Mouse (Mus musculus): ENCODE measurements around the gene N4bp1.

N4bp1 gene

DNA sequence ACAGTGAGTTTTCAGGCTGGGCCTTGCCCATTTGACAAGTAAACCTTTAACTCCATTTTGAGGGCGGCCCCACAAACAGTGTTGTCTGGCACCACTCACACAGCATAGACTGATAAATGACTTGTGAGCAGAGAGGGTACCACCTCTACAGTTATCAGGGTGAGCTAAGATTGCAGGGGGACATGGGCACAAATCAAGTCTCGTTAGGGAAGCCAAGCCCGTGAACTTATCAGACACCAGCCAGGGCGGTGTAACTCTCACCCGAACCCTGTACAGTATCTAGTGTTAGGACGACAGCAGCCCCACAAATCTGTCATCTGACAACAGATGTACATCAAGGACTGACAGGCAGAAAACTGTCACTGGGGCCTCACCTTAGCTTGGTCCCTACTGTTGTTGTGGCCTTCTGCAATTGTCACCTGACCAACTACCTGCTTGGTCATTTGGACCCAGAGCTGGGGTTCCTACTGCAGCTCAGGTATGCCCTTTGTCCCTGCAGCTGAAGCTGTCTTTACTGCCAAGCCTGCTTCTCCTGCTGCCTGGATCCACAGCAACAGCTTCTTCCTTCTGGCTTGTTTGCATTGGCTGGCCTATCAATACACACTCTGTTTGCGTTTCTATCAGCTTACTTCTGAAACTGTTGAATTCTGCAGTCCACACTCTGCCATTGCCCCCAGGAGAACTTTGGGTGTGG is 12.8 kb upstream of the N4bp1 start:
- DNase-seq (ENCODE audit: low read depth, low spot score): no peak

DNA sequence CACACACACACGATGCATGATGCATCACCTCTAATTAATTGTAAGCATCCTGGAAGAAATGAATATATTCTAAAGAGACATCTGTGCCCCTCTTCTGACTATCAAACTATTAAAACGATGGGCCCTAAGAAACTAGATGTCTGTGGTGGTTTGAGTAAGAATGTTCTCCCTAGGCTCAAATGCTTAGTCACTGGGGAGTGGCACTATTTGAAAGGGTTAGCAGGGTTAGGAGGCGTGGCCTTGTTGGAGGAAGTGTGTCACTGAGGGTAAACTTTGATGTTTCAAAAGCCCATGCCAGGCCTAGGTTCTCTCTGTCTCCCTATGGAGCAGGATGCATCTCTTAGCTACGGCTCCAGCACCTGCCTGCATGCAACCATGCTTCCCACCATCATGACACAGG is 10.3 kb upstream of the N4bp1 start:
- DNase-seq (ENCODE audit: low read depth, low spot score): peak; percentile 62

DNA sequence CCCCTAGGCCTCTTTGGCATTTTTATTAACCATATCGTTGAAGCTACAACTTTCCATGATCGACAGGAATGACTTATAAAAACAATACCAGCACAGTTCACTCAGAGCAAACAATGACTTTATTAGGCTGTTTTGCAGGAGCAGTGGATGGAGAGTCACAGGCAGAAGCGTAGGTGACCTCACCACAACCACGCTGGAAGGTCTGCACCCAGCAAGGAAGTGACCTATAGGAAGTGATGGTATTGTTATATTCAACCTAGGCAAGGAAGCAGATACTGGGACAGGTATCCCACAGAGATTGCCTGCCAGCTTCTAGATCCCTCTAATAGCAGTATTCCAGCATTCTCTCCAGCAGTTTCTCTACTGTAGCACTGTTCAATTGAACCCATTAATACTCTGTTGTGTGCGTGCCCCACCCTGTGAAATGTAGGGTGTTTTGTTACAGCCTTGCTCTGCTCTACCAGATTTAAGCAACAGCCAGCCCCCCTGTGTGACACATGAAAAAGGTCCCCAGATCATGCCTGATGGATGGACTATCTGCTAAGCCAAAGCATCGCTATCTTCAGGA is 9.2 kb upstream of the N4bp1 start:
- DNase-seq (ENCODE audit: low read depth, low spot score): no peak

DNA sequence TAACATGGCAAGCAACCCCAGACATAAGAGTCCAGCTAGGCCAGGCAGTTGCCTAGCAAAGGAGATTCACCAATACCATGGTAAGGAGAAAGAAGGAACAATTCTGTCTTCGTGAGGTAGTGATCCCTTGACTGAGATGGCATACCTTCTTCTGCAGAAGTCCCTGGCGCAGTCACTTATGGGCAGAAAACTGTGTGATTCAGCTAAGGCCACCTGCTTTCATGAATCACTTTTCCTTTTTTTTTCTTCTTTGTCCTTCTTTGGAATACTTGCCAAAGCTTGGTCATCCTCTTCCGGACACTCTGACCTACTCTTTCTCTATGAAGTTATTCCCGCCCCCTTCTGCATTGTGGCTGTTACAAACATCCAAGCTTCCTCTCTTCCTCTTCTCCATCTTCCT is 8.5 kb upstream of the N4bp1 start:
- peak; percentile 46 for DNase-seq (ENCODE audit: low read depth, low spot score)

DNA sequence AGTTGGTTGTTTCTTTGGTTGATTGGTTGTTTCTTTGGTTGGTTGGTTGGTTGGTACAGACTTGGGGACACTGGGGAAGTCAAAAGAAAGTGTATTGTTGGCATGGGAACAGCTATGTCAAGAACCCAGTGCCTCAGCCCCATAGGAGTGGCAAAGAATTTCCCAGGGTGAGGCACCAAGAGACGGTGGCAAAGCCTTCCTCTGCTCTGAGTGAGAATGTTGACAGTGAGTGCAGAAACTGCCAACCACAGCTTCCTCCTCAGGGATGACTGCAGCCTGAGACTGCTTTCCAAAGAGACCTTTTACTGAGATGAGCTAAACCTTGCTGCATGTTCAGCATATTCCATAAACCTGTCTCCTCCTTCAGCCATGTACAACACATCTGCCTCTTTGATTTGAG is 6.5 kb upstream of the N4bp1 start:
- DNase-seq (ENCODE audit: low read depth, low spot score): no peak

DNA sequence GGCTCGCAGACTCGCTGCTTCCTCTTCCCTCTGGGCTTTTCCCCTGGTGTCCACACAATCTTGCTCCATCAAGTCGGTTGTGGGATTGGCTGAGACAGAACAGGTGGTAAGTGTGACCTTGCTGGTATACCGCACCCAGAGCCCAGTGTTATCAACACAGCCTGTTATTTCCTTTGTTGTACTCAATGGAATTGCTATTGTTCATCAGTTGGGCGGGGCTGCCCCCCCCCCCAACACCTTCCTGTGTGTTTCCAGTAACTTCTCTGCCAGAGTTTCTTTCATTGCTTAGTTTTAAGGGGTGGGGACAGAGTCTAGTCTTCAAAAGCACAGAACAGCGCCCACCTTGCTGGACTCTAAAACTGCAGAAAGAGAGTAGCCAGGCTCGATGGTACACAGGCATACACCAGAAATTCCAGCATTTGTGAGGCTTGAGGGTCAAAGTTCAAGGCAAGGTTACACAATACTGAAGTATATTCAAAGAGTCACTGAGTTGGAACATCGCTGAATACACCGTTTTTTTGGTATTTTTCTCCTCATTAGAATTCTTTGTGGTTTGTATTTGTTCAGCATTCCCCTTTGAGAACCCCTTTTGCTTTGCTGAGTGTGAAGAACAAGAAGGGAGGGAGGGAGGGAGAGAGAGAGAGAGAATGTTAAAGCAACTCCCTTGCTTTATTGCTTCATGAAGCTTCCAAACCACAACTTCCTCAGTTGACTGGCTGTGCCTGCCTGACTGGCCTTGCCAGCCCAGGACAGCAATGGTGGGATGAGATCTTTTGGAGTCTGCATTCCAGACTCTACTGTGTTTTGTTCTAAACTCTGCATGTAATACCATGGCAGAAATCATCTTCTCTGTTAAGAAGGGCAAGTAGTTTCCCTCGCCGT is 3.2 kb upstream of the N4bp1 start:
- DNase-seq (ENCODE audit: low read depth, low spot score): peak; percentile 44

DNA sequence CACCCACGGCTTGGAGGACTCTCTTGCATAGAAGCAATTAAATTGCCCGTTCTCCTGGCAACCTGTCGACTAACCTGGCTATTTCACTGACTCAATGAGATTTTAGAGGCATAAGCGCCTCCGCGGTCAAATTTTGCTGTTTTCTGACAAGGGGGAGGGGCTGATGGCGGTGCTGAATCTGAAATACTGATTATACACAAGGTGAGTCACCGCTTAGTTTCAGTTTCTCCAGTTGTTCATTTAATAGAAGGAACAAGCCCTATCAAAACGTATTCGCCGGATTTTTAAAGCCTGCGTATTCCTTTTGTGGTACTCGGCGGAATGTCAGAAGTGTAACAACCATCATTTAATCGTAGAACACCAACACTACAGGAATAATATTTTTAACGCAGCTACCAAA is 991 bp downstream of the N4bp1 start:
- DNase-seq (ENCODE audit: low read depth, low spot score): peak; percentile 83

DNA sequence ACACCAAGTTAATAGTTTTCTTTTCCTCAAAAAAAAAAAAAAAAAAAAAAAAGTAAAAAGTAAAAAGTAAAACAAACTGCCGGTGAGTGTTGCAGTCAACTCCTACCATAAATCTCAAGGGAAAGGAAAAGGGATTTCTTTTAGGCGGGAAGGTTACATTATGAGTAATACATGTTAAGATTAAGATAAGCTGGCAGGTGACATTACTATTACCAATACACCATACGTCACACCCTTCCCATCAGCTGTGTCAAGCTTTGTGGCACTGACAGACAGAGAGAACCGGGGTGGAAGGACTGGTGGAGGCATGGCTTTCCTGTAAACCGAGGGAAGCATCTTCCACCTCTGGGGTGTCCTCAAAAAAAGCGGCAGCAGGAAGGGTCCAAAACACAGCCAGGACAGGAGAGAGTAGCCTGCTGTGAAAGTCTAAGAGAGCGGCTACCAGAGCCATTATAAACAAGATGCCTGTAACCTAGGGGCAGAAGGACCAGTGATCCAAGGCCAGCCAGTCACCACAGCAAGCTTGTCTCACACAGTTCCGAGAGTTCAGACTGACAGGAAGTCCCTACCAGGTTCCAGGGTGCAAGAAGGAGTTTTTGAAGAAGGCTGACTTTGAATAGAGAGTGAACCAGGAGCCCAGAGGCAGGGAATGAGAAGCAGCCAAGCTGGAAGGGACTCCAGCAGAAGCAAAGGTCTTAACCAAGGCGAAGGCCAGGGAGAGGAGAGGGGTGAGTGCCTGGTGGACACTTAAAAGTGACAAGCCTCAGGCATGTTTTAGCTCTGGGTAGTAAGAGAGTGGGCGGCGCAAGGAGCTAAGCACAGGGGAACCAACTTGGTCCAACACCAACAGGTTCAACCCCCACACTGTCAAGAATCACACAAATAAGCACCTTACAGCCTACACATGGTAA is 2.2 kb downstream of the N4bp1 start:
- peak; percentile 25 for DNase-seq (ENCODE audit: low read depth, low spot score)

DNA sequence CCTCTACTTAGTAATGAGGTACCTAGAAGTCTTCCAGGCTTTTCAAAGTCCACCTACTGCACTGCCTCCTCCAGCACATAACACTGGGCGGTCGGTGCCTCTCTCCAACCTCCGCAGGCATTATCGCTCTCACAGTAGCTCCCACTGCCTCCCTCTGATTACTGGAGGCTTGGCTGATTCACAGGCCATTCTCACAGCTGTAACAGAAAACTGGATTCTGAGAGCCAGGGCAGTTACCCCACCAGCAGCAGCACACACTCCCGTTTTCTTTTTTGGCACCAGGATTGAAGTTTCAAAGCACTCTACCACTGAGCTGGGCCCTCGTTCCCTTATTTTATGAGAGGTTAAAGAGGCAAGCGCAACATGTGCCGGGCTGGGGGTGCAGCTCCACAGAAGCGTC is 3.1 kb downstream of the N4bp1 start:
- DNase-seq (ENCODE audit: low read depth, low spot score): no peak

DNA sequence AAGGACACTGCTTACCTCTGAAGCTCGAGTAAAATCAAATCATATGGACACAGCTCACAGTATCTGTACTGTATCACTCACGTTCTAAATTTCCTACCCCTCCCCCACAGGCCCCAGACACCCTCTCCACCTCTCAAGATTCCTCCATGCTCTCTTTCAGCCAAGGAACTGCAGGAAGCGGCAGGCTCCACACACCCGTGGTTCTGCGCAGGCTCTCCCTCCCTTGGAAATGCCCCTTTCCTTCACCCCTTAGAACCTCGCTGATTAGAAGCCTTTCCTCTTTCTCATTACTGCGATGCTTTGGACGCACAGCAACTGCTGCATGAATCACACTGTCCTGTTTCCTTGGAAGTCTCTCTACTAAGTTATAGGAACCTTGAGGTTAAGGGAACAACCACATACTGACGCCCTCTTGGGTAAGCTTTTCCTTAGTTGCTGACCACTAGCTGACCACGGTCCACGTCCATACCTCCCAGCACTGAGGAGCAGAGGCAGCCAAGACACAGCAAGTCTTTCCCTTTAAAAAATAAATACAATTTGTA is 3.9 kb downstream of the N4bp1 start:
- peak; percentile 77 for DNase-seq (ENCODE audit: low read depth, low spot score)

DNA sequence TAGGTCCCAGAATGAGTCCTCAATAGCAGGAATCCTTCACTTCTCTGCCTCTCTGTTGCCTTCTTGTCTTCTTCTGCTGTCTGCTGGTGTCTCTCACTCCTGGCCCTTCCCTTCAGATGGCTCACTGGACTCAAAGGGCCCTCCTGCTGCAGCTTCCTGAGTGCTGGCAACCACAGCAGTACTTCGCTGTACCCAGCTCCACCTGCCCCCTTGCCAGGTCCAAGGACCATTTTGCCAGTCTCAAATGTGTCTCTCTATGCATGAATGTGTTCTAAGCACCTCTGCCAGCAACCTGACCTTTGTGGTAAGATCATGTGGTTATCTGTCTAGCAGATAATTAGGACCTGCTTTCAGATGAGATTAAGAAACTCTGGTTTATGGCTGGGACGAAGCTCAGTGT is 8.2 kb downstream of the N4bp1 start:
- DNase-seq (ENCODE audit: low read depth, low spot score): no peak

DNA sequence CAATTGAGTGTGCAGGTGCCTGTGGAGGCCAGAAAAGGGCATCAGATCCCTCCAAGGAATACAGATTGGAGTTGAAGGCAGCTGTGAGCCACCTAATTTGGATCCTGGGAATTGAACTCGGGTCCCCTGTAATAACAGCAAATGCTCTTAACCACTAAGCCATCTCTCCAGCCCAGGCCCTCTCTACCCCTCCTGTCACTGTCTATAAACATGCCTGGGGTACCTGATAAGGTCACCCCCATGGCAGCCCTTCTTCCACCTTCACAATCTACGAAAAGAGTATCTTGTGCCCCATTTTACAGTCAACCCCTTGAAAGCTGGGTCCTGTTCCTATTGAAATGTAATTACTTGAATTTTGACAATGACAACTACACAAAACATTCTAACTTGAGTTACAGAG is 11.0 kb downstream of the N4bp1 start:
- DNase-seq (ENCODE audit: low read depth, low spot score): no peak

DNA sequence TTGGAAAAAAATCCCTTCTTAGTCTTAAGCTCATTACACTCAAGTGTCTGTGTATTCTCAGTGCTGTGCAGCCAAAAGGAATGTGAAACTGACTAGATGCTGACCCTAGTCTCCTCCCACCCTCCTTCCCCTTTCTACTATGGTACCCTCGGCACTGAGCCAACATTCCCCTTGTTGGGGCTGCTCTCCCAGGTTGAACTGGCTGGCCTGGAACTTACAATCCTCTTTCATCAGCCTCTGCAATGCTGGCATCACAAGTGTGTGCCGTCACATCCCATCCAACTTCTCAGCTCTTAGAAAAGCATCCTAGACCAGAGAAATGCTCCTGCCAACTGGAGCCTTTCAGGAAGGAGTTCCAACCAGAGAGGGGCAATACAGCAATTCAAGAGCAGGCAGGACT is 11.9 kb downstream of the N4bp1 start:
- peak; percentile 85 for DNase-seq (ENCODE audit: low read depth, low spot score)

DNA sequence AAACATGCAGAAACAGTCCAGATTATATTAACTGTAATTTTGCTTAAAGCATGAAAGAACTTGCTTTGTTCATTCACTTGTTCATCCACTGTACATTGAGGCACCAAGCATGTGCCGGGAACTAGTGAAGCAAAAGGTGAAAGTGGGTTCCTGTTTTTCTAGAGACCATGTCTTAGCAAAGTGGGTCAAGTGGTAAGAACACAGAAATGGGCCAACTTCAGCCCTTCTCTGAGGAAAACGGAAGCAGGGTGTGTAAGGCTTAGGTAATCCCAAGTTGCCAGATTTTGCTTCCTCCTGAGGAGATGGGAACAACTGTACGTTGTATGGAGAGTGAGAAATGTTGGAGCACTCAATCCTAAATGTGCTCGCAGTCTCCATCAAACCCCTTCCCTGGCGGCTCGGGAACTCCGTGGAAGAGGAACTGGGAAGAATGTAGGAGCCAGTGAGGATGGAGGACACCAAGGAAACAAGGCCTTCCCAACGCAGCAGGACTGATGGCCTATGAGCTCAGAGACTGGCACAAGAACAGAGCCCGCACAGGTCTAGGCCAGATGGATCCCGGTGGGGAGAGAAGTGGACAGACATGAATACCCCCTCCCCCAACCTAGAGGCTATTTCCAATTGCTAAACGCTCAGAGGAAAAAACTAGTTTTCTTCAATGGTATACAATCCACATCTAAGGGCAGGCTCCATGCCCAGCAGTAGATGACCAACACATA is 12.8 kb downstream of the N4bp1 start:
- no peak for DNase-seq (ENCODE audit: low read depth, low spot score)

DNA sequence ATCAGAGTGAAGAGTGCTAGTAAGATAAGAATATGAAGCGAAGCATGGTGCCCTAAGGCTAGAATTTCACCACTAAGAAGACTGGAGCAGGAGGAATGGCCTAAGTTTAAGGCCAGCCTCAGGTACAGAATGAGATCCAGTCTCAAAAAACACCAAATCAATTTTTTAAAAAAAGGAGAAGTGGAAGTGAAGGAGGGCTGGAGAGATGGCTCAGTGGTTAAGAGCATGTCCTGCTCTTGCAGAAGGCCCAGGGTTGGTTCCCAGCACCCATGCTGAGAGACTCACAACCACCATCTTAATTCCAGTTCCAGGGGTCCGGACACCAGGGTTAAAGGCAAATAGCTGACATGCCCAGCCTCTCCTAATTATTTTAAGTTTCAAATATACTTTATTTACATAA is 13.6 kb downstream of the N4bp1 start:
- no peak for DNase-seq (ENCODE audit: low read depth, low spot score)

DNA sequence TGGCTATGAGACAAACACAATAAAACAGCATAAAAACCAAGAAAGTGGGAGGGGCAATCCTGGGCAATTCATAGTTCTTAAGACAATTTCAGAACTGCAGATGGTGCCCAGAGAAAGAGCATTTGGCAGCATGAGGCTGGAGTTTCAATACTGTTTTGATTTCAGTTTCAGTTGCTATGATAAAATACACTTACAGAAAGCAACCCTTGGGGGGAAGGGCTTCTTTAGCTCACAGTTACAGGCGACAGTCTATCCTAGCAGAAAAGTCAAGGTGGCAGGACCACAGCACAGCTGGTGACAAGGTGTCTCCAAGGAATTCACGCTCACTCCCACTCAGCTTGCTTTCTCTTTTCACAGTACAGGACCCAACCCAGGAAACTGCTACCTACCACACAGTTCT is 14.3 kb downstream of the N4bp1 start:
- no peak for DNase-seq (ENCODE audit: low read depth, low spot score)

DNA sequence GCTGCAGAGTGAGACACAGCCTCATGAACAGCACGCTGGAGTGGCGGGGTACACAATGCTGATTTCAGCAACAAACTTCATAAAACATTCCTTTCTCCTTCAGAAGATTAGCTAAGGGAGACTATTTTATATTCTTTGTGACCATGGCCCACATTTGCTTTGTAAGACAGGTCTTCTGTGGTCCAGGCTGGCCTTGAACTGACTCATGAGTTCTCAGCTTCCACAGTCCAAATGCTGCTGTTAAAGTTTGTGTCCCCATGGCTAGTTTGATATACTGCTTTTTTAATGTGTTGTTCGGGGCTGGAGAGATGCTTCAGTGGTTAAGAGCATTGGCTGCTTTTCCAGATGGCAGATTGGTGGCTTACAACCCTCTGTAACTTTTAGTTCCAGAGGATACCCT is 17.0 kb downstream of the N4bp1 start:
- no peak for DNase-seq (ENCODE audit: low read depth, low spot score)

DNA sequence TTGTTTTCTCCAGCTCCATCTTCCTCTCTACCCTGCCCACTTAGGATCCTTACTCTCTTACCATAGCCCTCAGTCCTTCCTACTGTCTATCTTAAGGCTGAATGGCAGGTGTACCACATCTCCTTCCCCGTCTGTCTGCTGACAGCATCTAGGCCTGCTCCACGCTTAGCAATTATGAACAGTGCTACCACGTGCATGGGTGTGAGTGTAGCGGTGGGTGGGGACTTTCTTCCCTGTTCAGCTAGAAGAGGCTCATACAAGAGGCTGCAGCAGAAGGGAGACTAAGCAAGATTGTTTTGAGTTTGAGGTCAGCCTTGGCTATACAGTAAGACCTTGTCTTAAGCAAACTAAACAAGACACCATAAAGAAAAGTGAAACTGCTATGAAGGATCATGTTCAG is 20.3 kb downstream of the N4bp1 start:
- no peak for DNase-seq (ENCODE audit: low read depth, low spot score)

DNA sequence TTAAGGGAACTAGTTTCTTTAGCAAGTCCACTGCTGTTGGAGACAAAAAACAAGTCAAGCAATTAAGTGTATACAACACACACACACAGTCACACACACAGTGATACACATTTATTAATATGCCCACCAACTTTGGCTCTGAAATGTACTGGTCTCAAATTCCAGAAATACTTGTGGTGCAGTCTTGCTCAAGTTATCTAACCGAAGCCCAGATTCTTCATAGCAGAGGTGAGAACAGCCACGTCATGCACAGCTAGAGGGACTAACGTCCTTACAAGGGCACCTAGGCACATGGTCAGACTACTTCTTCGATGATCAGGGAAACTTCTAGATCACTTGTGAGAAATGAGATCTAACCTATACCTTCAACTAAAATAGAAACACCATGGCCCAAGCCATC is 22.2 kb downstream of the N4bp1 start:
- peak; percentile 73 for DNase-seq (ENCODE audit: low read depth, low spot score)

DNA sequence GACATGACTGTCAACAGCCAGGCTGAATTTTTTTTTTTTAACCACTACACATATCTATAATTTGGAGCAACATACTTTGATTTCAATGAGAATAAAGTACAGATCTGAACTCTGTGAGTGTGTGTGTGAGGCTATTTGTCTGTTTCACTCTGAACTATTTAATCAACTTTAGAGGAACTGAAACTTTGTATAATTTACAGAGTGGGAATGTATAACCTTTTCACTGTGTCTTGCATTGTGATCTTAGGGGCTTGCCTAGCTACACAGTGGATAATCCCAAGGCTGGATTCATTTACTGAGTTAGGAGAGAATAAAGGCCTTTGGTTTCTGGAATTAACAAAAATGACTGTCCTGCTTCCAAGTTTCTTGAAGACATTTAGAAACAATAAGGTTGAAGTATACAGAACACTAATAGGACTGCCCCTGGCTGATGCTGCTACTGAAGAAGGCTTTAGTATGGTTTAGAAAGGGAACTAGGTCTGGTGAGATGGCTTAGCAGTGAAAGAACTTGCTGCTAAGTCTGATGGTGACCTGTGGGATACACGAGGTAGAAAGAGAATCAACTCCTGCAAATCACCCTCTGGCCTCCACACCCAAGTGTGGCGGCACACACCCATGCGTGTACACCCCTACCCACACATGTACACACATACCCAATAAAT is 22.8 kb downstream of the N4bp1 start:
- no peak for DNase-seq (ENCODE audit: low read depth, low spot score)

Data from 3T3-L1 (cell line).